Mouse (Mus musculus) CH12.LX (cell line): ENCODE data around the gene Akap8. TPM values are rescaled to one million over a fixed set of nuclear protein-coding genes. Genes with fewer than 3 reads are reported as not detected.

Source experiments
- DNase-seq: peaks from one replicate; pipeline ENCODE4 v3.0.0-alpha.2; 2013; ENCODE audit errors: extremely low read depth
- H3K27ac ChIP-seq: 2 replicates; pipeline ENCODE4 v1.5.1; 2012; ENCODE audit warnings: low read depth, mild to moderate bottlenecking, control low read depth, moderate library complexity; ENCODE audit not compliant: insufficient read depth
- H3K27me3 ChIP-seq: replicated peaks from 2 replicates; pipeline ENCODE3; 2012; ENCODE audit warnings: inconsistent platforms
- H3K36me3 ChIP-seq, 2 experiments: replicated peaks in 1 of 2; 2 replicates each; pipeline versions ENCODE3 to v1.6.1; 2012; ENCODE audit warnings: inconsistent platforms in 1 of 2, low read length in 1 of 2, mild to moderate bottlenecking in 1 of 2, mixed read lengths in 1 of 2, moderate library complexity in 1 of 2; ENCODE audit not compliant: control insufficient read depth in 1 of 2, insufficient read depth in 1 of 2
- H3K4me1 ChIP-seq, 2 experiments: 2 replicates each; pipeline ENCODE4 v1.6.1; 2012; ENCODE audit warnings: inconsistent platforms in 1 of 2, moderate library complexity in 1 of 2; ENCODE audit not compliant: insufficient read depth in 2 of 2, control insufficient read depth in 1 of 2
- H3K4me2 ChIP-seq: 2 replicates; pipeline ENCODE4 v1.6.1; 2012; ENCODE audit warnings: low read depth, mild to moderate bottlenecking, control low read depth; ENCODE audit not compliant: poor library complexity, insufficient read depth, severe bottlenecking
- H3K4me3 ChIP-seq, 3 experiments: fragments of 150-350 bp in 1 of 3; sonication (generic) in 1 of 3; replicated peaks in 1 of 3; 2 replicates each; pipeline versions ENCODE3 to v1.5.1; 2011 to 2012; ENCODE audit warnings: low read depth in 2 of 3, low read length in 2 of 3, mild to moderate bottlenecking in 2 of 3, moderate library complexity in 2 of 3, control low read depth in 1 of 3, improper control_type of control experiment in 1 of 3, inconsistent platforms in 1 of 3, mixed read lengths in 1 of 3; ENCODE audit not compliant: poor library complexity in 1 of 3
- H3K79me2 ChIP-seq: replicated peaks from 2 replicates; pipeline ENCODE4 v1.6.1; 2012; ENCODE audit warnings: mild to moderate bottlenecking, moderate library complexity; ENCODE audit not compliant: control insufficient read depth, poor library complexity, insufficient read depth, severe bottlenecking; ENCODE audit errors: extremely low read depth
- H3K9ac ChIP-seq: 2 replicates; pipeline ENCODE4 v1.6.1; 2012; ENCODE audit warnings: low read depth, mild to moderate bottlenecking, control low read depth, moderate library complexity; ENCODE audit not compliant: insufficient read depth
- H3K9me3 ChIP-seq: replicated peaks from 2 replicates; pipeline ENCODE3; 2012; ENCODE audit warnings: low read length, inconsistent platforms, mixed read lengths
- CHD2 ChIP-seq: IDR thresholded peaks from 2 replicates; pipeline ENCODE4 v1.6.1; 2011; ENCODE audit warnings: low read length, improper control_type of control experiment
- E2F4 ChIP-seq: IDR thresholded peaks from 2 replicates; pipeline ENCODE4 v1.6.1; 2011; ENCODE audit warnings: low read depth, low read length, improper control_type of control experiment; ENCODE audit not compliant: insufficient replicate concordance
- EP300 ChIP-seq: IDR thresholded peaks from 2 replicates; pipeline ENCODE4 v1.6.1; 2011; ENCODE audit warnings: low read length, improper control_type of control experiment
- ETS1 ChIP-seq: conservative IDR thresholded peaks from 2 replicates; pipeline ENCODE4 v1.6.1; 2012; ENCODE audit warnings: low read depth, mild to moderate bottlenecking, inconsistent platforms, low read length, improper control_type of control experiment, moderate library complexity
- HCFC1 ChIP-seq: IDR thresholded peaks from 2 replicates; pipeline ENCODE4 v1.6.1; 2012; ENCODE audit warnings: low read depth, mild to moderate bottlenecking, inconsistent platforms, low read length, improper control_type of control experiment
- MAX ChIP-seq: IDR thresholded peaks from 2 replicates; pipeline ENCODE4 v1.6.1; 2011; ENCODE audit warnings: low read length, improper control_type of control experiment
- MEF2A ChIP-seq: IDR thresholded peaks from 2 replicates; pipeline ENCODE4 v1.6.1; 2014; ENCODE audit warnings: low read depth, mild to moderate bottlenecking, inconsistent platforms, low read length, improper control_type of control experiment, borderline replicate concordance
- MXI1 ChIP-seq: IDR thresholded peaks from 2 replicates; pipeline ENCODE4 v1.6.1; 2011; ENCODE audit warnings: mild to moderate bottlenecking, low read depth, low read length, improper control_type of control experiment
- MYC ChIP-seq: IDR thresholded peaks from 2 replicates; pipeline ENCODE4 v1.6.1; 2011; ENCODE audit warnings: low read depth, mild to moderate bottlenecking, improper control_type of control experiment, low read length
- NELFE ChIP-seq: IDR thresholded peaks from 2 replicates; pipeline ENCODE4 v1.6.1; 2011; ENCODE audit warnings: low read depth, low read length, improper control_type of control experiment
- POLR2AphosphoS2 ChIP-seq: IDR thresholded peaks from 2 replicates; pipeline ENCODE4 v1.6.1; 2011; ENCODE audit warnings: low read depth, low read length, improper control_type of control experiment
- RAD21 ChIP-seq: IDR thresholded peaks from 2 replicates; pipeline ENCODE4 v1.6.1; 2011; ENCODE audit warnings: low read depth, mild to moderate bottlenecking, low read length, improper control_type of control experiment, moderate library complexity
- RCOR1 ChIP-seq: conservative IDR thresholded peaks from 2 replicates; pipeline ENCODE4 v1.6.1; 2012; ENCODE audit warnings: low read depth, mild to moderate bottlenecking, inconsistent platforms, low read length, improper control_type of control experiment
- TBP ChIP-seq: conservative IDR thresholded peaks from 2 replicates; pipeline ENCODE4 v1.6.1; 2011; ENCODE audit warnings: low read depth, low read length, improper control_type of control experiment
- TCF12 ChIP-seq: IDR thresholded peaks from 2 replicates; pipeline ENCODE4 v1.6.1; 2014; ENCODE audit warnings: low read depth, mild to moderate bottlenecking, inconsistent platforms, low read length, improper control_type of control experiment
- UBTF ChIP-seq: IDR thresholded peaks from 2 replicates; pipeline ENCODE4 v1.6.1; 2012; ENCODE audit warnings: low read depth, mild to moderate bottlenecking, inconsistent platforms, low read length, improper control_type of control experiment, moderate library complexity
- ZC3H11A ChIP-seq: IDR thresholded peaks from 2 replicates; pipeline ENCODE4 v1.6.1; 2012; ENCODE audit warnings: low read depth, mild to moderate bottlenecking, inconsistent platforms, low read length, improper control_type of control experiment
- ZMIZ1 ChIP-seq: IDR thresholded peaks from 2 replicates; pipeline ENCODE4 v1.6.1; 2012; ENCODE audit warnings: low read depth, mild to moderate bottlenecking, inconsistent platforms, low read length, improper control_type of control experiment
- ZNF384 ChIP-seq: IDR thresholded peaks from 2 replicates; pipeline ENCODE4 v1.6.1; 2012; ENCODE audit warnings: low read depth, low read length, improper control_type of control experiment, inconsistent platforms
- dilution Hi-C: fragments of 300-500 bp; cut with MboI; formaldehyde crosslinking; loops from 2 replicates; pipeline ENCODE4 v1.14.3; 2020; ENCODE audit warnings: low sequenced_read_pairs; ENCODE audit not compliant: extremely low pct_unique_long_range_greater_than_20kb, extremely low pct_ligation_motif_present
- in situ Hi-C: fragments of 300-500 bp; cut with MboI; formaldehyde crosslinking; loops from 3 replicates; pipeline ENCODE4 v1.14.3; 2019; ENCODE audit warnings: low sequenced_read_pairs, low pct_ligation_motif_present, low pct_unique_long_range_greater_than_20kb, mixed read lengths
- polyA plus RNA-seq: library from polyadenylated mRNA; unstranded; fragments of >175 nt; gene quantifications from 2 replicates; pipeline ENCODE4 v1.2.1, GENCODE M21; 2012; ENCODE audit warnings: low read depth; ENCODE audit not compliant: insufficient read length
- total RNA-seq, 2 experiments: library from RNA; depleted of rRNA; stranded (reverse); fragments of 300-350 nt in 1 of 2; fragments of >200 nt in 1 of 2; gene quantifications; 2 replicates each; pipeline ENCODE4 v1.2.3; 2012 to 2014

Akap8 gene
- total and polyA plus RNA-seq, 3 experiments: 62.5 to 146 (median 75.2) TPM

GRCm38 (mm10) chr17:32267617-32268016, 53.4 kb downstream of the Akap8 start:
- Histone ChIP-seq H3K4me3 (no peak overlapping the region), H3K4me2 (no peak overlapping the region), H3K36me3 (peaks cover 0 to 45% of the 10 kb centered on the region in 2 experiments), H3K4me1 (peaks cover 0 to 31% of the 10 kb centered on the region in 2 experiments; a peak in 2 of 4 replicates), H3K9ac (no peak overlapping the region), H3K9me3 (no peaks in the 10 kb centered on the region), H3K27me3 (no peaks in the 10 kb centered on the region), H3K79me2 (peaks cover 89% of the 10 kb centered on the region), H3K27ac (no peak overlapping the region)
- in situ Hi-C loops (no loop called here), dilution Hi-C loops (no loop called here)
- TF ChIP-seq NELFE (no peak), UBTF (no peak), HCFC1 (no peak), MYC (no peak), EP300 (no peak), ZMIZ1 (no peak), ZC3H11A (no peak), CHD2 (no peak), ETS1 (no peak), POLR2AphosphoS2 (no peak), RAD21 (no peak), RCOR1 (no peak), TBP (no peak), MXI1 (no peak), E2F4 (no peak), ZNF384 (no peak), MEF2A (no peak)
- DNase-seq: no peak

GRCm38 (mm10) chr17:32263672-32264071, 57.4 kb downstream of the Akap8 start:
- no peaks in the 10 kb centered on the region for H3K27me3 ChIP-seq
- H3K36me3 ChIP-seq: peaks cover 0 to 31% of the 10 kb centered on the region in 2 experiments
- TF ChIP-seq TCF12 (no peak), MEF2A (no peak), CHD2 (no peak), MAX (no peak), RAD21 (no peak), POLR2AphosphoS2 (no peak), EP300 (no peak)
- dilution Hi-C loops (no loop called here), in situ Hi-C loops (no loop called here)
- H3K4me2 ChIP-seq: no peak overlapping the region
- H3K79me2 ChIP-seq: peaks cover 88% of the 10 kb centered on the region
- no peak overlapping the region for H3K27ac ChIP-seq
- no peaks in the 10 kb centered on the region for H3K9me3 ChIP-seq
- no peak for DNase-seq
- H3K4me3 ChIP-seq: no peak overlapping the region
- H3K9ac ChIP-seq: no peak overlapping the region
- H3K4me1 ChIP-seq: peaks cover 0 to 31% of the 10 kb centered on the region in 2 experiments; a peak in 2 of 4 replicates
